Mouse (Mus musculus) heart, postnatal 10 days (tissue): ENCODE data around the gene Tubb2b. TPM values are rescaled to one million over a fixed set of nuclear protein-coding genes. Genes with fewer than 3 reads are reported as not detected.
"Not testable (repeated sequence)": the region's sequence is repeated elsewhere in the genome, so short reads cannot be mapped to it uniquely, and the experiment has no call there.

Source experiments
- DNase-seq, 2 experiments: peaks; one replicate each; pipeline ENCODE4 v3.0.0; 2021
- intact Hi-C: fragments of 180-260 bp; cut with DNase I; formaldehyde crosslinking; loops from one replicate; pipeline ENCODE4 v1.15.1; 2025
- total RNA-seq, 2 experiments: library from RNA; stranded (reverse); gene quantifications; 2 replicates each; pipeline ENCODE4 v1.2.3; 2021

Gene Tubb2b
- total RNA-seq, 2 experiments from 2014 or later, result 22.7 to 27.2 TPM

DNA sequence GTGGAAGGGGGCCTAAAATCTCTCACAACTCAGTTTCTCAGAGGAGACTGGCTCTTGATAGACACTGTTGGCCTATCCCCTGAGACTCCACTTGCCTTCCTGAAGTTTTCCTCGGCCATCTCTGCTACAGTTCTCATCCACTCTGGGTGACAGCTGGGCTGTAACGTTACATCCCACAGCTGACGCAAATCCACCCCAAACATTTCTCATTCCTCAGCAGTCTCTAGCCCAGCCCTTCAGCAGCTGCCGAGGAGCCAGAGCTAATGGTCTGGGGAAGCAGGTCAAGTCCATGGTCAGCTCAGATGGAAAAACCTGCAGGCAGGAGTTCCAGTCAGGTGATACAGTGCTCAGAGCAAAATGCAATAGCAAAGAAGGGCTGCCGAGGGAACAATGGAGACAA, 19.2 kb downstream of the Tubb2b start:
- intact Hi-C loops, result no loop called here
- peak in 1 of 2 experiments; percentile 40 for DNase-seq

DNA sequence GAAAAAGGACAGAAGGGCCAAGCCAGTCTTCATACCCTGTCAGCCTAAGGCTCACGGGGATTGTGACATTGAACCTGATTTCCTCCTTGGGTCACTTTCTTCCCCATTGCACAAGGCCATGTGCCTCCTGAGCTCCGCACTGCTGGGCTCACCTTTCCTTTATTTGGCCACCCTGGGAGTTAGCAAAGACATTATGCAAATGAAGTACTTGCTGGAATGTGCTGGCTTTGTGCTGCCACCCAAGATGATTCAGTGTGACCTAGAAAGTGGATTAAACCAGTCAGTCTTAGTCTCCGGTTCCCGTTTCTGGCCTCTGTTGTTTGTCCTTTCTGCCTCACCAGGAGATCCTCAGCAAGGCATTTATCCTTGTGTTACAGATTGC, 20.6 kb downstream of the Tubb2b start:
- intact Hi-C loops, result no loop called here
- DNase-seq, result peak in 1 of 2 experiments; percentile 20

DNA sequence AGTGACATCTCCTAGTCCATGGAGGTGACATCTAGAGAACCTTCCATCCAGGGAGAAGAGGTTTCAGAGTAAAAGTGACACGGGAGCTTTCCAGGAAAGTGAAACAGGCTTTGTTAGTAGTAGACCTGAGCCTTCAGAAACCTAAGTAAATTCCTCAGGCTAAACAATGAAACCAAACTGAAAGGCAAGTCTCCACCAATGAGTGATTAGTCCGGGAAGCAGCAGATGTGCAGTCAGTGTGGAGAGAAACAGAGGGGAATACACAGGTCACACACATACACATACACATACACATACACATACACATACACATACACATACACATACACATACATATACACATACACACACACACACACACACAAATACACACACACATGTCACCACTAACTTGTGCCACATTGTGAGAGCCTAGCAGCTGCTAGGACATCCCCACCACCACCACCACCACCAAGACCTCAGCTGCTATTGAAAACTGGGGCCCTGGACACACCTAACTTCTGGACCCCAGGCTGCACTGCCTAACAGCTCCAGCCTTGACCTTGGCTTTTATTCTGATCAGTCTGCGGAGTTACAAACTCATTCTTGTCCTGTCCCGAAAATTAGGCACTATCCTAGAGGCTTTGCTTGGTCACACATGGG, 21.1 kb downstream of the Tubb2b start:
- DNase-seq, result no peak
- intact Hi-C loops, result no loop called here

DNA sequence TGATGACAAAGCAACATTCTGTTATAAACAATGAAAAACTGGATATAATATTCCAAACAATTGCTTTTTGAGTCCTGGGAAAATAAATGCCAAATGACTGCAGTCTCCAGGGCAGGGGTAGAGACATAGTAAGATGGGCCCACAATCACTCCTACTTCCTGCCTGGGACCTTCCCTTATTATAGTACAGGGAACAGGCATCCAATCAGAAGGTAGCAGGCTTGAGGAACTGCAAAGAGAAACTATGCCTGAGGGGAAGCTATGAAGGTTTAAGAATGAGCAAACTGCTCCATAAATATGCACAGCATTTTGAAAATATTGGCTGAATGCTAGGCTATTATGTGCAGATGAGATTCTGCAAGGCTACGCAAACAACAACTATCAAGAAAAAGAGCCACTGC, 23.3 kb downstream of the Tubb2b start:
- no peak for DNase-seq
- intact Hi-C loops, result no loop called here

DNA sequence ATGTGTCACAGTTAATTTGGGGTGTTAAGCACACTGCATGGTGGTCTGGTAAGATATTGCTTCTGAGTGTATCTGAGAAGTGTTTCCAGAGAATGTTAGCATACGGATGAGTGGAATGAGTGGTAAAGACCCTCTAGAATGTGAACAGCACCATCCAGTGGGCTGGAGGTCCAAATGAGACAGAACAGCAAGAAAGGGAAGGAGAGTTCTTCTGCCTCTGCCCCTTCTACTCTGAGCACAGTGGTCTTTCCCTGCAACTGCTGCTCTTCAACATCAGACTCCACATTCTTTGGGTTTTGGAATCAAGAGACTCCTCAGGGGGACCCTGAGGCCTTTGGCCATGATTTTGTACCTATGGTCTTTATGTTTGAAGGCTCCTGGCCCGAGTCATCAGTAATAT, 24.0 kb downstream of the Tubb2b start:
- intact Hi-C loops, result no loop called here
- peak in 1 of 2 experiments; percentile 16 for DNase-seq

- intact Hi-C loops, result no loop called here
- peak; percentile 42 to 57 for DNase-seq
Measured at GRCm38 (mm10) chr13:34105364-34105763, 24.9 kb downstream of the Tubb2b start.

DNA sequence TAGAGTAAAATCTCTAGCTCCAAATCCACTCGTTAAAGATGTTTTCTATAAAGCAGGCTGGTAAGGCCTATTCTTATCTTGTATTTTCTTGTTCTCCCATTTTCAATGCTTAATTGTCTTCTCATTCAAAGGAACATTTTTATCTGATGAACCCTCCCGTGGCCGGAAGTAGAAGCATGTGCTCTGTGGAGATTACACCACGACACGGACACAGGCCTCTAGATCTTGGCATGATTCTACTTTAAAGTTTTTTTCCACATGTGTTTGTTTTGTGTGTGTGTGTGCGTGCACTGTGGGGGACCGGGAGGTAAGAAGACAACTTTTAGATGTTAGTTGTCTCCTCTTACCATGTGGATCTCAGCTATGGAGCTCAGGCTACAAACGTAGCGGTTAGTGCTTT, 28.4 kb downstream of the Tubb2b start:
- peak in 1 of 2 experiments; percentile 12 for DNase-seq
- intact Hi-C loops, result no loop called here

DNA sequence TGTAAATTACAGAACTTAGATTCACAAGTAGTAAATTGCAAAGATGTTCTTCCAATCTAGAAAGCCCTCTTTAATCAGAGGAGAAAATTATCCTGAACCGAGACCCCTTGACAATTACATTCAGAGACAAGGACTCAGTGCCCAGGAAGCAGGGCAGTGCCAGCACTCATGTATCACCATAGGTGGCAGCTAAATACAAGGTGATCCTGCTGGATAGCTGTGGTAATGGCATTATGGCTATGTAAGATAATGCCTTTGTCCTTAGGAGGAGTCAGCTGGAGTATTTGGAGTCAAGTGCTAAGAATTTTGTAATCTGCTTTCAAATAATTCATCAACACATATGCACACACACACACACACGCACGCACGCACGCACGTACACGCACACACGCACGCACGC, 29.0 kb downstream of the Tubb2b start:
- intact Hi-C loops, result no loop called here
- DNase-seq, result no peak

DNA sequence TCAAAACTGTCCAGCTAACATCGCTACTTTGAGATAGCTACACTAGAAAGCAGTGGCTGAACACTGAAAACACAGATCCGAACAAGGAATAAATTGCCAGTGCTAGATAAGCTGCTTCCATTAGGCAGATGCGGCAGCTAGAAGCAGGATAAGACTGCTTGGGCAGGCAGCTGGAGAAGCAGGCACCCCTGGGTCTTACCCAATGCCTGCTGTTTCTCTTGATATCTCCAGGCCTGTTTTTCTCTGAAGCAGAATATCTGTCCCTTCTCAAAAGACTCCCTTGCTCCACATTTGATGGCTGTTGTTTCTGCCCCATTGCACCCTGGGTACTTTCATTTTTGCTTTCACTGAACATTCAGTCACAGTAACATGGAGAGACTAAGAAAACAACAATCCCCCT, 29.5 kb downstream of the Tubb2b start:
- intact Hi-C loops, result no loop called here
- no peak for DNase-seq

GRCm38 (mm10) chr13:34097086-34097485, 33.2 kb downstream of the Tubb2b start:
- intact Hi-C loops, result loop anchor here (2.0 kb wide), 1 partner anchor 16 kb away; no protein-coding TSS in a partner anchor
- no peak for DNase-seq

DNA sequence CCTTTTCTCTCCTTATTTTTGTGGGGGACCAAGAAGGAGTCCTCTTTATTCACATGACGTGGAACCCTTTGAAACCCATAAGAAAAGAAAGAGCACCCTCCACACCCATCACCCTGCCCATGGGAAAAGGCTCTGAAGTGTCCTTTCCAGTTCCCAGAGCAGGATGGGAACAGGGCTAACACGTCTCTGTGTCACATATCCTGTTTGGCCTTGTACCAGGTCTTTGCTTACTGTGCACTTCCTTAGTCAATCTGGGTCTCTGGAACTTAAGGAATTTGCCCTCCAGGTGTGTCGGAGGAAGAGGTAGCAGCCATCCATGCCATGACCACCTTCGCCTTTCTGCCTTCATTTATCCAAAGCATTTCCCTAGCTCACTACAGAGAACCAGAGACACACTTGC, 33.8 kb downstream of the Tubb2b start:
- intact Hi-C loops, result loop anchor here (2.0 kb wide), 1 partner anchor 16 kb away; no protein-coding TSS in a partner anchor
- DNase-seq, result peak in 1 of 2 experiments; percentile 44

DNA sequence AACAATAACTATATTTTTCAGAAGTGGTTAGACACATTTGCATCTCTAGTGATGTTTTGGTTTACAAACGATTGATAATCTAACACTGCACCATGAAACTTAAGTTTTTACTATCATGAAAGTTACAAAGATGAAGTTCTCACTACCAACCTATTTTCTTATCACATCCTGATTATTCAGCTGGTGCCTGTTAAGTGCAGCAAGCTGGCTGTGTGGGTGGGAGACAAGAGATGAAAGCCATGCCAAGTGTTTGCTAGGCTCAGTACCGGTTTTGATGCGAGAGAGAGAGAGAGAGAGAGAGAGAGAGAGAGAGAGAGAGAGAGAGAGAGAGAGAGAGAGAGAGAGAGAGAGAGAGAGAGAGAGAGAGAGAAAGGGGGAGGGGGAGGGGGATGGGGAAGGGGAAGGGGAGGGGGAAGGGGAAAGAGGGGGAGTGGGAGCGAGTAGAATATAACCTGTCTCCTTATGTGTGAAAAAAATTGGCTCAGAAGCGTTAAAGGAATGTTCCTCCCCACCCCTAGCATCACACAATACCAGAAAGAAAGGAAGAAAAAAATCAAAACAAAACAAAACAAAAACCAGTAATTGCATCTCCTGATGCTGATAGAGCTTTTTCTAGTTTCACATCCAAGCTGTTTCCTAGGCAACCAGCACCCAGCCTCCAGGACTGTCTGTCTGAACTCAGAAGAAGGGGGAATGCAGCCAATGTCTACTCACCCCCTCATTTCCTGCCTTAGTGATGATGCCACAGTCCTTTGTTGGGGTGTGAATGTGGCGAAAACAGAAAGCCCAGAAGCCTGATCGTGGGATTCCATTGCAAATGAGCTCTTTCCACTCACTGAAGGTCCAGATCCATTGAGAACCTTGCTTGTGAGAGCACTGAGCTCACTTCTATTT, 34.5 kb downstream of the Tubb2b start:
- intact Hi-C loops, result loop anchor here (2.0 kb wide), 1 partner anchor 15 kb away; no protein-coding TSS in a partner anchor
- peak; percentile 56 to 66 for DNase-seq

GRCm38 (mm10) chr13:34089358-34089757, 40.9 kb downstream of the Tubb2b start:
- no peak for DNase-seq
- intact Hi-C loops, result no loop called here

GRCm38 (mm10) chr13:34088871-34089288, 41.4 kb downstream of the Tubb2b start:
- intact Hi-C loops, result no loop called here
- DNase-seq, result no peak

DNA sequence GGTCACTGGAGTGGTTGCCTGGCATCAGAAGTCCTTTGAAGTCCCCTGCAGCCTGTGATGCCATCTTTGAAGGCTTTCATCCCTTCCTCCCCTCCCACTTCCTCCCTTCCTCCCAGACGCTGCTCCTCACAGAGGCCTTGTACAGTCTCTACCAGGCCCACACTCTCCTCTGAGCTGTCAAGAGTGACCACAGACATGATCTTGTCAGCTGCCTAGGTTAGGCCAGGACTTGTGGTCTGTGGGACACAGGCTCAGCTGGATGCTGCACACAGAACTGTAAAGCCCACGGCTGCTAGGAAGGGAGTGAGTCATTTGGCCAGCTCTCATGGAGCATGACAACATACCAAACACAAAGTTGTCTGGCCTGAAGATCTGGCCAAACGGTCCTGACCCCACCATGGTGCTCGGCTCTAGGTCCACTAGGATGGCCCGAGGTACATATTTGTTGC, 42.0 kb downstream of the Tubb2b start:
- DNase-seq, intact Hi-C loops: not testable (repeated sequence)

GRCm38 (mm10) chr13:34087052-34087812, 43.0 kb downstream of the Tubb2b start:
- no peak for DNase-seq
- intact Hi-C loops, result no loop called here

- DNase-seq, result peak; percentile 60 to 68
- intact Hi-C loops, result no loop called here
Measured at GRCm38 (mm10) chr13:34084026-34084750, 46.1 kb downstream of the Tubb2b start.

GRCm38 (mm10) chr13:34081926-34082325, 48.3 kb downstream of the Tubb2b start:
- intact Hi-C loops, result loop anchor here (2.0 kb wide), 1 partner anchor 15 kb away; no protein-coding TSS in a partner anchor
- no peak for DNase-seq

DNA sequence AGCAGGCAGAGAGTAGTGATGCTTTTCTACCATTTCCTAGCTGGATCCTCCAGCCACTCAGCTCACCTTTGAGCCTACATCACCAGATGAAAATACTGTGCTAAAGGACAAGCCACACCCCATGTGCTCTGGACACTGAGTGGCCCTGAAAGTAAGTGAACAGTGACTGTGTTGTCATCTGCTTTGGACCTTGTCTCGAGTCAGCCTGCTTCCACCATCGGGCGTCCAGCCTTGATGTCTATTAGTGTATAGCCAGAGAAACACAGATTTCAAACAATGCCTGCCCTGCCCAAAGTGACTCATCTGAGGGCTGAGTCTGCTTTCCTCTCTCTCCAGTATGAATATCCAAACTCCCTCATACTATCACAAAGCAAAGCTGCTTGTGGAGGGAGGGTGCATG, 50.5 kb downstream of the Tubb2b start:
- intact Hi-C loops, result loop anchor here (2.0 kb wide), 2 partner anchors 17 to 51 kb away; partner anchors contain the start of gene Tubb2b
- DNase-seq, result no peak
